Mouse (Mus musculus) bone marrow, adult 2 months (tissue): Measurements from ENCODE around the gene Gm43191.

Experiments used
- CTCF ChIP-seq: fragments of 200-500 bp; IDR thresholded peaks from 2 replicates; pipeline ENCODE4 v1.5.1; 2011; ENCODE audit warnings: low read length, control low read depth; ENCODE audit not compliant: control insufficient read depth, insufficient read depth
- POLR2A ChIP-seq: fragments of 200-500 bp; IDR thresholded peaks from 2 replicates; pipeline ENCODE4 v1.6.1; 2011; ENCODE audit warnings: low read depth, mild to moderate bottlenecking, control low read depth, low read length, borderline replicate concordance; ENCODE audit not compliant: control insufficient read depth

DNA sequence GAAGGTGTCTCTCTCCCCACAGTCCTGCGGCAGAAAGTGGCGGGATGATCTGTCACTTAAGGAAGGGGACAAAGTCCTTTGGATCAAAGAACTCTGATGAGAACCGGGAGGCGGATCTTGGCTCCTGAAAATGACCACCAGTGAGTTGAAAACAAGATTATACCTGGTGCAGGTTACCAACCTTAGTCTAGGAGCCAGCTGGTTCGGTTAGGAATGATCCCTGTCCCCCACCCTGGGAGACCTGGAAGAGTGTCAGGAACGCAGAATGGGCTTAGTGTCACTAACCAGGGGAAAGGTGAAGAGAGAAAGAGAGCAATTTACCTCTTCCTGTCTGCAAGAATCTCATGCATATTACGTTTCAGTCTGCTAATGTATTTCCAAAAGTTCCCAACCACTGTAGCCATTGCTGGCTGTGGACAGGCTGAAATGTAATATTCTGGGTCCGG, 31.4 kb upstream of the Gm43191 start, which contains the start of gene Slc35a3:
- TF ChIP-seq CTCF (no peak), POLR2A (no peak)
